Mouse (Mus musculus) megakaryocyte, embryonic 14.5 days (primary cell): ENCODE data around the gene Cdh7. TPM values are rescaled to one million over a fixed set of nuclear protein-coding genes. Genes with fewer than 3 reads are reported as not detected.

Experiments used
- H3K27me3 ChIP-seq: replicated peaks from 2 replicates; pipeline ENCODE3; 2012; ENCODE audit warnings: inconsistent platforms
- H3K36me3 ChIP-seq: replicated peaks from 2 replicates; pipeline ENCODE3; 2012; ENCODE audit warnings: low read length, inconsistent platforms, mixed read lengths
- H3K4me1 ChIP-seq: 2 replicates; pipeline ENCODE4 v1.6.1; 2012; ENCODE audit warnings: inconsistent platforms
- H3K4me3 ChIP-seq: replicated peaks from 2 replicates; pipeline ENCODE3; 2012; ENCODE audit warnings: moderate library complexity, mild to moderate bottlenecking, inconsistent platforms
- H3K9me3 ChIP-seq: 2 replicates; pipeline ENCODE4 v1.6.1; 2012; ENCODE audit warnings: inconsistent platforms
- FLI1 ChIP-seq: IDR thresholded peaks from 2 replicates; pipeline ENCODE4 v1.6.1; 2012; ENCODE audit warnings: low read length, inconsistent platforms, mixed read lengths
- GATA1 ChIP-seq: IDR thresholded peaks from 3 replicates; pipeline ENCODE4 v1.6.1; 2012; ENCODE audit warnings: mixed read lengths, low read length, inconsistent platforms, borderline replicate concordance
- polyA plus RNA-seq: library from polyadenylated mRNA; stranded (reverse); fragments of >175 nt; gene quantifications from 2 replicates; pipeline ENCODE4 v1.2.3, GENCODE M21; 2012; ENCODE audit warnings: low replicate concordance; ENCODE audit not compliant: insufficient read depth

Cdh7 gene
- not detected in 2 replicates for polyA plus RNA-seq

GRCm38 (mm10) chr1:109982064-109982808 lies at the start of gene Cdh7:
Gene Cdh7 (plus strand): TSS chr1:109982431.
- H3K4me1 ChIP-seq: no peaks in the 10 kb centered on the region
- H3K27me3 ChIP-seq: peaks cover 16% of the 10 kb centered on the region
- TF ChIP-seq GATA1 (no peak), FLI1 (no peak)
- no peaks in the 10 kb centered on the region for H3K36me3 ChIP-seq
- peak within 1 kb of the TSS; percentile 77 for H3K4me3 ChIP-seq
- H3K9me3 ChIP-seq: no peaks in the 10 kb centered on the region

GRCm38 (mm10) chr1:109932674-109933073 lies 49.6 kb upstream of the Cdh7 start:
- no peaks in the 10 kb centered on the region for H3K9me3 ChIP-seq
- H3K27me3 ChIP-seq: no peaks in the 10 kb centered on the region
- no peaks in the 10 kb centered on the region for H3K4me1 ChIP-seq
- no peak overlapping the region for H3K4me3 ChIP-seq
- TF ChIP-seq GATA1: no peak
- no peak for TF ChIP-seq FLI1
- H3K36me3 ChIP-seq: no peaks in the 10 kb centered on the region

GRCm38 (mm10) chr1:109948571-109948970 lies 33.7 kb upstream of the Cdh7 start:
- Histone ChIP-seq H3K27me3 (no peaks in the 10 kb centered on the region), H3K4me3 (no peak overlapping the region), H3K36me3 (no peaks in the 10 kb centered on the region), H3K9me3 (no peaks in the 10 kb centered on the region), H3K4me1 (no peaks in the 10 kb centered on the region)
- TF ChIP-seq FLI1 (no peak), GATA1 (no peak)

GRCm38 (mm10) chr1:109971721-109972425 lies 10.4 kb upstream of the Cdh7 start:
- no peaks in the 10 kb centered on the region for H3K4me1 ChIP-seq
- H3K27me3 ChIP-seq: no peaks in the 10 kb centered on the region
- no peak overlapping the region for H3K4me3 ChIP-seq
- no peak for TF ChIP-seq GATA1
- no peak for TF ChIP-seq FLI1
- H3K9me3 ChIP-seq: no peaks in the 10 kb centered on the region
- H3K36me3 ChIP-seq: no peaks in the 10 kb centered on the region

- TF ChIP-seq FLI1: no peak
- TF ChIP-seq GATA1: no peak
- no peaks in the 10 kb centered on the region for H3K4me1 ChIP-seq
- H3K4me3 ChIP-seq: no peak overlapping the region
- no peaks in the 10 kb centered on the region for H3K9me3 ChIP-seq
- no peaks in the 10 kb centered on the region for H3K36me3 ChIP-seq
- H3K27me3 ChIP-seq: no peaks in the 10 kb centered on the region
These were observed 9.7 kb upstream of the Cdh7 start for GRCm38 (mm10) chr1:109972426-109973015.

GRCm38 (mm10) chr1:109982809-109983536 lies 742 bp downstream of the Cdh7 start:
- Histone ChIP-seq H3K36me3 (no peaks in the 10 kb centered on the region), H3K9me3 (no peaks in the 10 kb centered on the region), H3K4me3 (no peak overlapping the region), H3K27me3 (peaks cover 16% of the 10 kb centered on the region), H3K4me1 (no peaks in the 10 kb centered on the region)
- TF ChIP-seq GATA1: no peak
- no peak for TF ChIP-seq FLI1

- TF ChIP-seq FLI1: no peak
- TF ChIP-seq GATA1: no peak
- Histone ChIP-seq H3K36me3 (no peaks in the 10 kb centered on the region), H3K4me3 (no peak overlapping the region), H3K4me1 (no peaks in the 10 kb centered on the region), H3K27me3 (peaks cover 16% of the 10 kb centered on the region), H3K9me3 (no peaks in the 10 kb centered on the region)
These were observed 1.3 kb downstream of the Cdh7 start for GRCm38 (mm10) chr1:109983537-109983912.

GRCm38 (mm10) chr1:109984776-109985175 lies 2.5 kb downstream of the Cdh7 start:
- no peaks in the 10 kb centered on the region for H3K36me3 ChIP-seq
- H3K27me3 ChIP-seq: peaks cover 16% of the 10 kb centered on the region
- H3K4me1 ChIP-seq: no peaks in the 10 kb centered on the region
- no peaks in the 10 kb centered on the region for H3K9me3 ChIP-seq
- no peak overlapping the region for H3K4me3 ChIP-seq
- TF ChIP-seq GATA1: no peak
- TF ChIP-seq FLI1: no peak

- no peak for TF ChIP-seq FLI1
- no peak for TF ChIP-seq GATA1
- no peaks in the 10 kb centered on the region for H3K9me3 ChIP-seq
- no peaks in the 10 kb centered on the region for H3K4me1 ChIP-seq
- peaks cover 16% of the 10 kb centered on the region for H3K27me3 ChIP-seq
- no peak overlapping the region for H3K4me3 ChIP-seq
- H3K36me3 ChIP-seq: no peaks in the 10 kb centered on the region
These were observed 3.2 kb downstream of the Cdh7 start for GRCm38 (mm10) chr1:109985468-109985867.

GRCm38 (mm10) chr1:109989541-109989940 lies 7.3 kb downstream of the Cdh7 start:
- Histone ChIP-seq H3K4me3 (no peak overlapping the region), H3K36me3 (no peaks in the 10 kb centered on the region), H3K4me1 (no peaks in the 10 kb centered on the region), H3K9me3 (no peaks in the 10 kb centered on the region), H3K27me3 (no peaks in the 10 kb centered on the region)
- TF ChIP-seq FLI1: no peak
- TF ChIP-seq GATA1: no peak
